Mouse (Mus musculus): ENCODE measurements around the gene Zfp300.

The Zfp300 gene

GRCm38 (mm10) chrX:21088983-21089866 lies at the start of gene Zfp300:
Gene Zfp300 (minus strand): TSS chrX:21089527.
- DNase-seq: peak; percentile 77

GRCm38 (mm10) chrX:21115520-21115919 lies 26.2 kb upstream of the Zfp300 start, which contains the start of gene Ssxa1:
Gene Ssxa1 (plus strand): TSS chrX:21115820.
- DNase-seq: no peak

GRCm38 (mm10) chrX:21089867-21090239 lies 526 bp upstream of the Zfp300 start:
- DNase-seq: no peak

GRCm38 (mm10) chrX:21088645-21088982 lies 713 bp downstream of the Zfp300 start:
- DNase-seq: no peak

- no peak for DNase-seq
Measured at GRCm38 (mm10) chrX:21068106-21068505, 21.2 kb downstream of the Zfp300 start, which contains the start of gene Spaca5. Gene Spaca5 (plus strand): TSS chrX:21068406.

GRCm38 (mm10) chrX:21062544-21062890 lies 26.8 kb downstream of the Zfp300 start:
- no peak for DNase-seq

GRCm38 (mm10) chrX:21061866-21062543 lies 27.3 kb downstream of the Zfp300 start, which contains the start of gene Zfp182:
Gene Zfp182 (minus strand): TSS chrX:21062316.
- DNase-seq: peak; percentile 85

GRCm38 (mm10) chrX:21061460-21061859 lies 27.9 kb downstream of the Zfp300 start:
- no peak for DNase-seq

Data from layer of hippocampus, adult 9-11 months (tissue).